Mouse (Mus musculus): ENCODE measurements around the gene Ust.
"Not testable (repeated sequence)": the region's sequence is repeated elsewhere in the genome, so short reads cannot be mapped to it uniquely, and the experiment has no call there.

The Ust gene

DNA sequence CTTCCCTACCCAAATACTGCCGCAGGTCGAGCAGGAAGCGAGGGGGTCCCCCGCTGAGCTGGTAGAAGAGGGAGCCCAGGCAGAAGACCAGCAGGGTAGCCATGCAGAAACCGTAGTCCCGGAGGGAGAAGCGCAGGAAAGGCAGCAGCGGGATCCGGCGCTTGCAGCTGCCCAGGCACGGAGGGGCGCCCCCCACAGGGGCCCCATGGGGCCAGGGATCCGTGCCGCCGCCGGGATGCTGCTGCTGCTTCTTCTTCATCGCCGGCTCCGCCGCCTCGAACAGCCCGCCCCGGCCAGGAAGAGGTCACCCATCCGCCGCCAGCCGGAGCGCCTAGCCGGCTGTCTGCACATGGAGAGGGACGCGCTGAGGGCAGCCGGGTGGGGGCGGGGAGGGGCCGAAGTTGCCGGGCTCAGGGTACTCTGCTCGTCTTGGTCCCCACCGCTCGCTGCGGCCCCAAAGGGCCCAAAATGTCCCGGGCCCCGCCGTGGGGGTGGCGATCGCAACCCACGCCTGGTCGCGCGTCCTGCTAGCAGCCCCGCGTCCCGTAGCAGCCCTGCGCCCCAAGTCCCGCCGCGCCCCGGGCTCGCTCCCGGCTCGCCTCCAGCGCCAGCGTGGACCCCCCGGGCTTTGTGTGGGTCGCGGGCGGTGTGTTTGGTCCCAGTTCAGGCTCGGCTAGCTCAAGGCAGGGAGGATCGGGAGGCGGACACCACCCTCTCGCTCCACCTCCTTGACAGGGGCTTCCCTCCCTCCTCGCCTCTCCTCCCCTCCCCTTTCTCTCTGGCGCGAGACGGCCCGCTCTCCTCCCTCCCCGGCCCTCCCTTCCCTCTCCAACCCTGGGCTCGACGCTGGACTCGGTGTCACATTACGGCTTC lies at the start of gene Ust:
Ust (minus strand) TSS at position 685 of the 873 bp plus-strand sequence.
- no peak for DNase-seq (ENCODE audit: low read depth)

DNA sequence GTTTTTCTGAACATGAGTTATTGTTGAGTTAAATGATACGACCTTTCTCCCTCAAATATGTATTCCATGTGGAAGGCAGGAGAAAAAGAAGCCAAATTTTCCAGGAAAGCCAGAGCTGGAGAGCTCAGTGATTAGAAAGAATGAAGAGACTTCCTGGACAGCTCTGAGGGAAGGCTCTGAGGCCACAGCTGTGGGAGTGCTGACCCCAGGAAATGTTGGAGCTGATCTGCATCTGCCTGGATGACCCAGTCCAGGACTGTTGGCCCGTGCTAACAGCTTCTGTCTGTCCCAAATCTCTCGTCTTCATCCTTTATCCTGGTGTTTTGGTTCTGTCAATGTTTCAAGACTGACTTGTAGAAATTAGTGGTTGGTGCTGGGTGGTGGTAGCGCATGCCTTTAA lies 42.7 kb upstream of the Ust start:
- DNase-seq (ENCODE audit: low read depth): no peak

DNA sequence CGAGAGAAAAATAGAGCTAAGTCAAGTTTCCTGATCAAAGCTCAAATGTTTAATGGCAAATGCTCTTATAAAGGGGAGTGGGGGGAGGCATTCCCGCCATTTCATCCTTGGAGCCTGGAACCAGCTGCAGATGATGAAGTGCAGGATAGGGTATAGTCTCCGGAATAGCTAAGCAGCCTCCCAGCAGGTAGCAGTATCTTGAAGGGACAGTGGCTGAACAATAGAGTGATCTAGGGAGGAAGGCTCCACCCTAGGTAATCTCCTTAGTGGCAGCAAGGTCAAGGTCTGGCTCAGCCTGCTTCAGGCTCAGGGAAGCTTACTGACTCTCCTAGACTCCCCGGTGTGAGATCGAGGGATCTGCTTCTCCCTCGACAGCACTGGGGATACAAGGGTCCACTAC lies 40.9 kb upstream of the Ust start:
- DNase-seq (ENCODE audit: low read depth): not testable (repeated sequence)

DNA sequence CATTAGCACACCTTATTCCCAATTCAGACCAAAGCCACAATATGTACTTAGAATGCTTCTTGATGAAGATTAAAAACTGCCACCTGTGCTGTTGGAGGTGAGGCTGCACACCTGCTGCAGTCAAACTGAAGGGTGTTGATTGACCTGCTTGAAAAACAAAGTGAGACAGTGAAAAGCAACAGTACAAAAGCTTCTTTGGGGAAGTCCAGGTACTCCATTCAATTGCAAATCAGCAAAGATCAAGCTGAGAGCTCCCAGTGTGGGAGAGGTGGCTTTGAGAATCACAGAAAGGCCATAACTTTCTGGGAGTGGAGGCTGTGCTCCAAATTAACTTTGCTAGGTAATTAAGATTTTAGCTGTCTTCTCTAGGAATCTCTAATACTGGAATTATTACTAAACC lies 33.6 kb upstream of the Ust start:
- not testable (repeated sequence) for DNase-seq (ENCODE audit: low read depth)

DNA sequence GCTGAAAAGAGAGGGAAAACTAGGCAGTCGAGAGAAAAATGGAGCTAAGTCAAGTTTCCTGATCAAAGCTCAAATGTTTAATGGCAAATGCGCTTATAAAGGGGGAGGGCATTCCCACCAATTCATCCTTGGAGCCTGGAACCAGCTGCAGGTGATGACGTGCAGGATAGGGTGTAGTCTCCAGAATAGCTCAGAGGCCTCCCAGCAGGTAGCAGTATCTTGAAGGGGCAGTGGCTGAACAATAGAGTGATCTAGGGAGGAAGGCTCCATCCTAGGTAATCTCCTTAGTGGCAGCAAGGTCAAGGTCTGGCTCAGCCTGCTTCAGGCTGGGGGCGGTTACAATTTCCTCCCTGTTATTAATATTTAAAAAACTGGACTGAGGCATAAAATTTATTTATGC lies 33.0 kb upstream of the Ust start:
- DNase-seq (ENCODE audit: low read depth): not testable (repeated sequence)

DNA sequence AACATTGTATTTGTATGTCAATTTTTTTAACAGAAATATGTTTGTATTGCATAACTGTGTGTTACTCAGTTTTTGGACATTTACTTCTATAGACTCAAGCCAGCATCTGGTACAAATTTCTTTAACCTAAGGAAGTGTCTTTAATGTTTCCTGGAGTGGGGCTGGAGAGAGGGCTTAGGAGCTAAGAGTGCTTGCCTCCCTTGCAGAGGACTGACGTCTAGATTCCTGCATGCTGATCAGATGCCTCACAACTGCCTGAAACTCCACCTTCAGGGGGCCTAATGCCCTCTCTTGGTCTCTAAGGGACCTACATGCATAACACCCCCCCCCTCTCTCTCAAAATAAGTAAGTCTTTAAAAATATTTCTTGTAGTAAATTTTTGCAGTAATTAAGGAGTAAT lies 22.9 kb upstream of the Ust start:
- no peak for DNase-seq (ENCODE audit: low read depth)

DNA sequence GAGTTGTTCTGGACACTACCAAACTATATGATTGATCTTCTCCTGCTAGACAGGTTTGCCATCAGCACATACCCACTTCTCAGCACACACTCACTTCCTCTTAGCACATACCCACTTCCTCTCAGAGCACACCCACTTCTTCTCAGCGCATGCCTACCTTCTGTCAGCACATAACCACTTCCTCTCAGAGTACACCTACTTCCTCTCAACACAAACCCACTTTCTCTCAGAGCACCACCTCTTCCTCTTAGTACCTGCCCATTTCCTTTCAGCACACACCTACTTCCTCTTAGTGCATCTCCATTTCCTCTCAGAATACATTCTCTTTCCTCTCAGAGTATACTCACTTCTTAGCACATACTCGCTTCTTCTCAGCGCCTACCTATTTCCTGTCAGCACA lies 16.8 kb upstream of the Ust start:
- DNase-seq (ENCODE audit: low read depth): peak; percentile 74

DNA sequence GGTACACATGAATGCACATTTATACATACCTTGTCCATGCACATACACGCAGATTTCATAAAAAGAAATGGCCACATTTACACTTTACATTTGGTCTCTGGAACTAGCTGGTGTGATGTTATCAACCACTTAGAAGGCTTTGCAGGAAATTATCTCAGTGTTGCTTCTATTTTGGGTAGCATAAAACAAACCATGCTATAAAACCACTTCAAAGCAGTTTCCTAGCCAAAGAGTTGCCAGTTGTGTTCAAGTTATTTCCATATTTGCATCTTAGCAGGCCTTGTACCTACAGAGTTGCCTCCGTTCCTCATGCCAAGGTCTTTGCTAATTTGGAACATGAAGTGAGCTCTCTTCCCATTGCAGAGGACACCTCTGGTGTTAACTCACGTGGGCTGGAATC lies 13.0 kb upstream of the Ust start:
- DNase-seq (ENCODE audit: low read depth): peak; percentile 67

DNA sequence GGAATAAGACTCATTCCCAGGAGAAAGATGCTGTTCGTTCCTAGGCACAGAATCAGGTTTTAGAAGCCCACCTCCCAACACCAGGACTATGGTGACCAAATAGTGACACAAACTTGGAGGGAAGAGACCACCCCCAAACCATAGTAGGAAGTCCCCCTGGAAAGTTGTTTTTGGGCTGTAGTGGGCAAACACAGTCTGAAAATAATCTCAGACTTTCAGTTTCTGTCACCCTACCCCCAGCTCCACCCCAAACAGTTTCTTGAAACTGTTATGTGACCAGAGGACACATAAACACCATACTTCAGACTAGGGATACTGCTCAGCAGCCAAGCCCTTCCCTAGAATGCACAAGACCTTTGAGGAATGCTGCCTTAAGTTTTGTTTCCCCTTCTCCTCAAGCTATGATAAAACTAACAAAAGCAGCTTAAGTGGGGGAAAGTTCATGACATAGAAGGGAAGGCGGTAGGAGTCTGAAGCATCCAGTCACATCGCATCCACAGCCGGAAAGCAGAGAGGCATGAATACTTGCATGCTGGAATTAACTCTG lies 12.0 kb upstream of the Ust start:
- DNase-seq (ENCODE audit: low read depth): no peak

DNA sequence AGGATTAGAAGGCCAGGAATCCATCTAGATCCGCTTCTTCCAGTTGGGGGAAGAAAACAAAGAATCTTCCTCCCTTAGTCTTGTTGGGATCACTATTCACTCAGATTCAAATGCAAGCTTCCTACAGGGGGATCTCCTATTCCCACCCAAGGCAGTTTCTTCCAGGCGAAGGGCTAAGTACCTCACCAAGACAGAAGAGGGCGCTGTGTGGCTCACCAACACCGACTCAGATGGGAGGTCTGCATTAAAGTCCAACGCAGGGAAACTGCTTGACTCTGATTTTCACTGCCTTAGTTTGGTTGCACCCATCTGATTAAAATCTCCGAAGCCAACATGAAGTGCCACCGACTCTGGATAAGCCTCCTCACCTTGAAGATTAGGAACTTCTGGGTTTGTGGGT lies 10.5 kb upstream of the Ust start:
- peak; percentile 55 for DNase-seq (ENCODE audit: low read depth)

DNA sequence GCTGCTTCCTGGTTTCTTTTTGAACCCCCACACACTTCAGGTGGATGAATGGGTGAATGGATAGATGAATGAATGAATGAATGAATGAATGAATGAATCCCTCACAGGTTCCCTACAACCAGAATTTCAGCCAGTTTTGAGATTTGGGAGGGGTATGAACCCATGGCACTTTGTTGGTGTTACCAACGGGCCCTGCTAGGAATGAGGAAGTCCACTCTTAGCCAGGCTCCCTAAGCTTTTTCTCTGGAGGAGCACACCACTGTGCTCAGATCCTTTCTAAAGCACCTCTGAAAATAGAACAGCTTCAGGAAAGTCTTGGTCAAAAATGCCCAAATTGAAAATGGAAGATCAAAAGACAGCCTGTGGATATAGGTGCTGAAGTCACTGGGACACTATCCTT lies 6.7 kb upstream of the Ust start:
- DNase-seq (ENCODE audit: low read depth): no peak

DNA sequence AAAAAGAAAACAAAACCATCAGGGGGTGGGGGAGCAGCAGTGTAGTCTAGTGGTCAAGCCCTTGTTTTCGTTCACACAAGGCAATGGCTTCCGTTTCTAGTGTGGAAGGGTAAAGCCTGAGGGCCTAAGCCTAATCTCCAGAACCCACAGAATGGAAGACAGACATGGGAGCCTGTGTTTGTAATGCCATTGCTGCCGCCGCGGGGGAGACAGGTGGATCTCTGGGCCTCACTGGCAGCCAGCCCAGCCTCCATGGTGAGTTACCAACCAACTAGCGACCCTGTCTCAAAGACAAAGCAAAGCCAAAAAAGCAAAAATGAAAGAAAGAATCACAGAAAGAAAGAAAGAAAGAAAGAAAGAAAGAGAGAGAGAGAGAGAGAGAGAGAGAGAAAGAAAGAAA lies 2.9 kb upstream of the Ust start:
- no peak for DNase-seq (ENCODE audit: low read depth)

DNA sequence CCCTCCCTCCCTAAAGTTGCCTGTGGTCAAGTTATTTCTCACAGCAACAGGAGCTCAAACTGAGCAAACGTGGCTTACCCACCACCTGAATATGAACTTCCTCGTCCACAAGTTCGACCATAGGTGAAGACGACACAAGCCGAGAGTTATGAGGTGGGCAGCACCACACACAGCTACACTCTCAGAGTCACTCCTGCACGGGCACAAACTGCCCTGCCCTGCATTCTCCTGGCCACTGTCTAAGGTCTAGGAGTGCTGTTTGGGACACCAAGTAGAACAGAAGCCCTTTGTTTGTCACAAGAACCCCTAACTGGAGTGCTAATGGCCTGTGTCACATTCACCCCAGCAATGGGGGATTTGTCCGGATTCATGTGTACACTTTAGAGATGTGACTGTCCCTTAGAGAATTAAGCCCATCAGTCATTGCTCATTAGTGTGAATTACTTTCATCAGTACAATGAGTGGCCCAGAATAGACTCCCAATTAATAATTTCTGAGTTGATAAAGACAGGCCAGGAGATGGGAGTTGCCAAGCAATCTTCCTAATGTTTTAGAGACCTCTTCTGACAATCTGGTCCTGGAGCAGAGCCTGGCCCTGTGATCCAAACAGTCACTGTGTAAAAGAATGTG lies 2.3 kb upstream of the Ust start:
- no peak for DNase-seq (ENCODE audit: low read depth)

DNA sequence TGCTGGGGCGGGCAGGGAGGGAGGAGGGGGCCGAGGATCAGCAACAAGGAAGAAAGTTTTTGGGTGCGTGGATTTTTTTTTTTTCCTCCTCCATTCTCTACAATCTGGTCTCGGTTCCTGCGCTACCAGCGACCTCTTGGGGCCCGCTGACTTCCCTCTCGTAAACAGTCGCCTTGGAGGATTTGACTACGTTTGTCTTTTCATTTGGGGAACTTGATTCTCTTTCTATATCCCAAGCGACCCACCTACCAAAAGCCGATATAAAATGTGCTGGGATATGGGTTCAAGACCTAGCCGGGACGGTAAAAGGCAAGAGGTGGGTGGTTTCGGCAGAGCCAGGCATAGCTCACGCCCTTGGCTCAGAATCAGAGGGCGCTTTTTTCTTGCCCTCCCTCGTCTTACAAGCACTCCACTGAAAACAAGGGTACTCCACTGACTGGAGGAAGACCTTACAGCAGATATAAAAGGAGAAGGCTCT lies 428 bp upstream of the Ust start:
- peak; percentile 84 for DNase-seq (ENCODE audit: low read depth)

DNA sequence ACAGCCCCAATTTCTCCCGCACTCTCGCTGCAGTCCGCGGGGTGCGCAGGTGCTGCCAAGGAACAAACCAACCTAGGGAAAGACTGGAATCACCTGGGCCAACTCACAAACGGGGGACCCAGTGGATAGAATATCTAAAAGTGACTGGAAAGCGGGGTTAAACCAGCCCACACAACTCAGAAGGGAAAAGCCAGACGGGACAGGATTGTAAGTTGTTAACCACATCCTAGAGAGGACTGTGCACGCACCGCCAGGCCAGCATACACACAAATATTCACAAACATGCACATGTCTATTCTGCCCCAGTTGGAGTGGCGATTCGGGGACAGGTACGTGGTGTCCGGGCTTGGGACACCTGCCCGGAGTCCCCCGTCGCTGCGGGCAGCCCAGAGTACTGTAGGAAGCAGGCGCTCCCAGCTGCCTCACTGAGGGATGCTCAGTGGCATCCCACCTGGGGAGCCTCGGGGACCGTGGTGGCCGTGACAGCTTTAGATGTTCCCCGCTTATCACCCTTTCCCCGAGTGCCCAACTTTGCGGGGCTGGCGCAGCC lies 959 bp downstream of the Ust start:
- peak; percentile 64 for DNase-seq (ENCODE audit: low read depth)

DNA sequence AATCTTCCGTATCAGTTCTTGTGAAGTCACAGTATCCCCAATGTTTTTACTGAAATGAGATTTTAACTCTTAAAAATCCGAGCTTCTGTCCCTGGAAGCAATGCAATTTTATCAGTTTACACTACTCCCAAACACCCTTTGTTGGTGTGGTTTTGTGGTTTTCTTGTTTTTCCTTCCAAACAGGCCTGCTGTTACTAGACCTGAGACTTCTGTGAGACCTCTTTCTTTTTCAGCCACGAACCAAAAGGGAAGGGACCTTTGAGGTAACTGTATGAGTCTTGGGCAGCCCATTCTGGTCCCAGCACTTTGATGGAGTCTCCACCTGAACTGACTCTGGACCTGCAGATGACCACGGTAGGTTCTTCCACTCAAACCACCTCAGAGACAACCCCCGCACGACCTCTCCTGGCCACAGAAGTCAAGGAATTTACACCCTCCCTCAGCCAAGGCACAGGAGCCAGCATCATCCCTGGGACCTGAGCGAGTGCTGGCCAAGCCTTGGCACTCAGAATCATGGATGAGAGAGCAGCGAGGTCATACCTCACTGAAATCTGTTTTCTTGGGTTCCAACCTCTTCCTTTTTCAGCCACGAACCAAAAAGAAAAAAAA lies 1.6 kb downstream of the Ust start:
- DNase-seq (ENCODE audit: low read depth): peak; percentile 57

DNA sequence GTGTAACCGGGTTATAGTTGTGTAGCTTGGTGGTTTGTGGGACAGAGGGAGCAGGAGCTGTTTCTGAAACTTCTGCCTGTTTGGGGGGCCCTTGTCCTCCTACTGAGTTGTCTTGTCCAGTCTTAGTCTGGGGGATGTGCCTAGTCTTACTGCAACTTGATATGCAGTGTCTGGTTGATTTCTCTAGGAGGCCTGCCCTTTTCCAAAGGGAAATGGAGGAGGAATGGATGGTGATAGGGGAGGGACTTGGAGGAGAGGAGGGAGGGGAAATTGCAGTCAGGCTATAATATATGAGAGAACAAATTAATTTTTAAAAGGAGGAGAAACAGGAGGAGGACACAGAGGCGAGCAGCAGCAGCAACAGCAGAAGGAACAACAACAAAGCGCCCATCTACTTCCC lies 4.9 kb downstream of the Ust start:
- no peak for DNase-seq (ENCODE audit: low read depth)

DNA sequence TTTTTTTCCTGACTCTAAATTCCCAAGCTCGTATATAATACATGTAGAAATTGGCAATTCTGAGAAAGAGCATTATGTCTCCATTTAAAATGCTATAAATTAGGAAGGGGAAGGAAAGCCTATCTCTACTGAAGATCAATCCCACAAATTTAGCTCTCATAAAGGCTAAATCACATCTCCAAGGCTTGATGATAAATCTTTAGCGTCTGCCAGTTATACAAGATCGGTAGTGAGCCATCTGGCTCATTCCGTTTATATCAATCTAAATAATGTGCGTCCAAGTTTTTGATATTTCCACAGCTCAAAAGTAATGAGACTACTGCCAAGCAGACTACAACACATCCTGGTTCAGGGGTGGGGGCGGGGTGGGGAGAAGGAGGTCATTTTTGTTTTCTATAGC lies 6.4 kb downstream of the Ust start:
- DNase-seq (ENCODE audit: low read depth): no peak

DNA sequence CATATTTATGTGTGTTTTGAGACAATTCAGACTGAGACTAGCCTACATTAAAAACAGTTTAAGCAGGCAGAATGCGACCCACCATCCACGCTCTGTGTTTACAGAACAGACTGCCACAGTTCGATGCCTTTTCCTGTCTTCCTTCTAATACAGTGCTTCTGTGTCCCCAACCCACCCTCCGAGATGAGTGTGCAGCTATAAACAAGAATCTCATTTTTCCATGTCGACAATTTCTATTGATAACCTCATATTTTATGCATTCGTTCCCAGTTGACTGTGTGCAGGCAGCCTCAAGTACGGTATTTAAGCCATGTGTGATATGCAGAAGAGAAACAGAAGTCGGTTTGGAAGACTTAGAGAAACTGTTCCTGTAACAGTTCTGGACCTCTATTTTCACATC lies 6.9 kb downstream of the Ust start:
- no peak for DNase-seq (ENCODE audit: low read depth)

DNA sequence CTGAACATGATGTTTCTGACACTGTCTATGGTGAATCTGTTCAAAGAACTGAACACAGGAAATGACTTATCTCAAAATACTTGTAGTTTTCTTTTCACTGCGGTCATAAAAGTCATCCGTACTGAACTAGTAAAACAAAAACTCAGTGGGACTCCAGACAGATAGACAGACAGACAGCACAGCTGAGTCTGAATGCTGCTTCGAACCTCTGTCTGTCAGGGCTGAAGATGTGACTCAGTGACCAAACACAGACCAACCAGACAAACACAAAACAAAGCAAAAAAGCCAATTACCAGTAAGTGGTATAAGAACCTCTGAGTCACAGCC lies 12.4 kb downstream of the Ust start:
- DNase-seq (ENCODE audit: low read depth): peak; percentile 85

DNA sequence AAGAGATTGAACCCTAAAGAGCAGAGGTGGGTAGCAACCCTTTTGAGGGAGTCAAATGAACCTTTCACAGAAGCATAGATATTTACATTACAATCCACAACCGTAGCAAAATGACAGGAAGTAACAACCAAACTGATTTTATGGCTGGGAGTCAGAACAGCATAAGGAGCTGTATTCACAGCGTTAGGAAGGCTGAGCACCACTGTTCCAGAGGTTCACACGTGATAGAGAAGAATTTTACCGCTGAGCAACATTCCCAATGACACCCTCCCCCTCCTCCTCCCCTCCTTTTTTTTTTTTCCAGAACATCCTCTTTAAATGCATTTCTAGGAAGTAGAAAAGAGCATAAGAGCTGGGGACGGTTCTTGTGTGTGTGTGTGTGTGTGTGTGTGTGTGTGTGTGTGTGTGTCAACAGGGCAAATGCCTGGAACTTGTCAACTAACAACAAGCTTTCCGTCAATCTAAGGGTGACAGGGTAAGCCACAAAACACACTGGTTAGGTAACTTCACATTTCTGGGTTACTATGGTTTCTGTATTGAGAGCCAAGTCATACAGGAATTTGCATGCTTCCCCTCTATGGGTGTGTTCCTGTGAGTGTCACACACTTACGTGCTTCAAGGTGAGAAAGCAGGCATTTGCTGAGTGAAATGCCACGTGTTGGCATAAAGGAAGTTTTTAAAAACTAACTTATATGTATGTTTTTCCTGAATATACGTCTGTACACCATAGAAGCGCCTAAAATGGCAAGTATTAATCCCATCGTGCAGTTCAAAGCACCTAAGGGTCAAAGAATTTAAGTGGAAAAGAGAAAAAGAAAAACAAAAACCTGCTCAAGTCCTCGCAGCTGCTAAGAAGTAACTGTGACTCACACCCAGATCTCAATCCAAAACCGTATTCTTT lies 13.0 kb downstream of the Ust start:
- peak; percentile 89 for DNase-seq (ENCODE audit: low read depth)

DNA sequence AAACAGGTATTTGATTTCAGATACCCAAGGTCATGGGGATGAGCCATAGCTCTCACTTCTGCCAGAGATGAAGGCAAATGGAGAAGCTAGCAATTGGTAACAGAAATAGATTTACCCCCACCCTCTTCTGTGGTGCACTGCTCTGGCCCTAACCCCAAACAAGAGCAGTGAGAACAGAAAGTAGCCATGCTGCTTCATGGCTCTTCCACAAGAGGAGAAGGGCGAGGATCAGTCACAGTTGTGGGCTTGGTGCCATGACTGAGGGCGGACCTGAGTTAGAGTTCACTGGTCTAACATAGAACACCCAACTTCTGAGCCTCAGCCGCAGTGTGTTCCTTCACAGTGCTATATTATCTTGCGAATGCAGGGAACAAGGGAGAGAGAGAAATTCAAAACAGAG lies 13.8 kb downstream of the Ust start:
- DNase-seq (ENCODE audit: low read depth): no peak

Measured in naive thymus-derived CD4-positive, alpha-beta T cell, adult 2 months (primary cell).